Mouse (Mus musculus) sigmoid colon, adult 10 weeks (tissue): ENCODE measurements around the gene Gm49673. TPM values are rescaled to one million over a fixed set of nuclear protein-coding genes. Genes with fewer than 3 reads are reported as not detected.

ENCODE experiments used
- polyA plus RNA-seq: library from polyadenylated mRNA; stranded (reverse); fragments of 350-450 nt; fragmentation: Illumina TruSeq; extraction: RNeasy Lipid Tissue Mini Kit (QIAGEN cat#74804); gene quantifications from one replicate; pipeline ENCODE4 v1.2.3, GENCODE M21; 2014; ENCODE audit warnings: low read depth, low replicate concordance

The Gm49673 gene
- 0.19 TPM for polyA plus RNA-seq

GRCm38 (mm10) chr17:8147439-8148316 is at the start of gene Gm49673, which contains the start of gene Rnaset2a:
Gene Gm49673 (minus strand): TSS chr17:8147788.
Gene Rnaset2a (minus strand): TSS chr17:8148097.

GRCm38 (mm10) chr17:8164701-8165607 is 17.4 kb upstream of the Gm49673 start, which contains the start of gene Fgfr1op:
Gene Fgfr1op (plus strand): TSS chr17:8165501.

Other genes starting within 250 kb of the Gm49673 start
- 3.8 TPM for gene Tagap, start 221.8 kb downstream of the Gm49673 start, polyA plus RNA-seq
- gene Rsph3a, start 202.2 kb downstream of the Gm49673 start, polyA plus RNA-seq: 46.1 TPM
- 22.4 TPM for gene Rnaset2a, start 309 bp upstream of the Gm49673 start, polyA plus RNA-seq
- 28.8 TPM for gene Fgfr1op, start 17.7 kb upstream of the Gm49673 start, polyA plus RNA-seq
- 3.0 TPM for gene Ccr6, start 88.3 kb upstream of the Gm49673 start, polyA plus RNA-seq
- 488 TPM for gene Mpc1, start 135.1 kb upstream of the Gm49673 start, polyA plus RNA-seq
- gene Sft2d1, start 163.3 kb upstream of the Gm49673 start, polyA plus RNA-seq: 92.1 TPM
- gene Prr18, start 189.7 kb upstream of the Gm49673 start, polyA plus RNA-seq: not detected
- not detected for gene T2, start 208.2 kb upstream of the Gm49673 start, polyA plus RNA-seq